Mouse (Mus musculus): ENCODE measurements around the gene Adamts12.

GRCm38 (mm10) chr15:11361824-11362223, 297.2 kb downstream of the Adamts12 start:
- TF ChIP-seq POLR2A (IDR thresholded peaks at IDR 0.05; ENCODE audit: low read depth, low read length) (no peak), CTCF (IDR thresholded peaks at IDR 0.05; ENCODE audit: extremely low read depth, insufficient read depth, insufficient read length, insufficient replicate concordance) (no peak)

Measured in spleen, adult 2 months (tissue).